Mouse (Mus musculus): ENCODE measurements around the gene Prkg2.

Gene Prkg2

DNA sequence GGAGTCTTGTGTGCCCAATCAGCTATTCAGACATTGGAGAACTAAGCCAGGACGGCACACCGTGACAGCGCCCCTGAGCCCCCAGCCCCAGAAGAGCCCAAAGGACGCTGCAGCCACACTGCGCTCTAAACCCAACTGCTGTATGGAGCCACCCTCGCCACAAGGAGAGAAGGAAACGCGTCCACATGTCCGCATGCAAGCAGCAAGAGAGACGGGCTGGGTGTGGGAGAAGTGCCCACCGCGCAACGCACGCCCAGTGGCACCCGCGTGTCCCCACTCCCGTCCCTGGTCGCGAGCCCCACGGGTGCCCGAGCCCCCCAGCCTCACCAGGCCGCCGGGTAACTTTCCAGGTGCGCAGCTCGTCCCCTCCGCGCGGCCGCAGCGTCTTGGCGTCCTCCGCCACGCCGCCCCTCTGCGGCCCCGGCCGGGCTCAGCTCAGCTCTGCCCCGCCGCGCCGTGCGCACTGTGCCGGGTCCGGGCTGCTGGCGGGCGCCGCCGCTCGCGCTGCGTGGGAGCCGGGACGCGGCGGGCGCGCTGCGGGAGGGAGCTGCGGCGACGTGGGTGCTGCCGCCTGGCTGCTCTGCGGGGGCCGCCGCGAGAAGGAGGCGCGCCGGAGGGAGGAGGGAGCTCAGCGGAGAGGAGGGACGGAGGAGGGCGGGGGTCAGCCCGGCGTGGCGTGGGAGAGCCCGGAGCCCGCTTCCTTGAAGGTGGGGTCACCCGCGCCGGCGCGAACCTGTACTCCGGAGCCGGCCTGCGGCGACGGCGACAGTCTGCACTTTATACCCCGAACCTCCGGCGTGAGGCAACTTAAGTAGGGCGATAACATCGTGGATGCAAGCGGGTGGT lies at the start of gene Prkg2:
TSS of gene Prkg2 (minus strand) at position 756 of the 846 bp plus-strand sequence.
- DNase-seq (ENCODE audit: low read depth, low spot score), result no peak

GRCm38 (mm10) chr5:99083955-99084354 lies 46.8 kb upstream of the Prkg2 start:
- no peak for DNase-seq (ENCODE audit: low read depth, low spot score)

DNA sequence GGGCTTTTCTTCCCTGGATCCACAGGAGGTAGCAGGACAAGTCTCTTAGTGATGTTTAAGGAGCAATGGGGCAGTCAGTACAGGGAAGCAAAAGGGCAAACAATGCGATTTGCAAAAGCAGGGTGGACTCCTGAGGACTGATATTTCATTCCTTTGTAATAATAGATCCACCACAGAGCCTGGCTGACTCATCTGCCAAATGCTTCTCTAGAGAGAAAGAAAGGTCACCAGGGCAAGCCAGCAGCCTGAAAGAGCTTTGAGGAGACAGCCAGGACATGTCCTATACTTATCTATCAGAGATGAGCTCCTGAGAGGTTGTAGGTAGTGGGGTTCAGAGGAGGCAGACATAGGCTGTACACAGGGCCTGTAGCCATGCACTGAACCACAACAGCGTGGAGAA lies 41.2 kb upstream of the Prkg2 start:
- DNase-seq (ENCODE audit: low read depth, low spot score), result no peak

- no peak for DNase-seq (ENCODE audit: low read depth, low spot score)
Observed at GRCm38 (mm10) chr5:99068391-99068790, 31.2 kb upstream of the Prkg2 start.

DNA sequence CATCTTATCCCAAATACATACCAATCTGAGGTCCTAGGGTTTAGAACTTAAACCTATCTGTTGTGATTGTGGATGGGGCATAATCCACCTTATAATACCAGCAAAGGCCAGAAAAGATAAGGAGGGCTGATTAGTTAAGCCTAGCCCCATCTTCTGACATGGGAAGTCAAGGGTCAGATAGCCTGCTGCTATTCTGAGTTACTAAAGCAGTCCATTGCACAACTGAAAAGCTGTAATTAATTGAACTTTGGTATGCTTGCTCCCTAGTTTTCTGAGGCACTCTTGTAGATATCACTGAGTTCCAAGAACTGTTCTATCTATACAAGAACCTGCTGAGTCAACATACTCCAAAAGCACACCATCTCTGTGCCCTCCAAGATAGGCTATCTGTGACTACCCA lies 25.4 kb upstream of the Prkg2 start:
- no peak for DNase-seq (ENCODE audit: low read depth, low spot score)

DNA sequence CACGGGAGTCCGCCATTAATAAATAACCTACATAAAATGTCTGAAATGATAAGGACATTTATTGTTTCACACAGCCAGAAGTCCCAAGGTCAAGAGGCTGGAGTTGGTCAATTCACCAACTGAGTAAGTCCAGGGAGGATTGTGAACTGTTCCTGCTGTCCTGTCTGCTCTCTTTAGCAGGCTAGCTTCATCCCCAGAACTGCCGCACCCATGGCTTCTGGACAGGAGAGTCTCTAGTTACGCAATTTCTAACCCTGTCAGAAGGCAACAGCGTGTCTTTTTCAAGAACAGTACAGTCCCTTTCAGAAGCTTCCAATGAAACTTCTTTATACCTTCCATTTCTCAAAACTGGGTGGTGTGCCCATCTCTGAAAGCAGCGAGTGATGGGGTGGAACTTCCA lies 1.9 kb upstream of the Prkg2 start:
- DNase-seq (ENCODE audit: low read depth, low spot score), result no peak

DNA sequence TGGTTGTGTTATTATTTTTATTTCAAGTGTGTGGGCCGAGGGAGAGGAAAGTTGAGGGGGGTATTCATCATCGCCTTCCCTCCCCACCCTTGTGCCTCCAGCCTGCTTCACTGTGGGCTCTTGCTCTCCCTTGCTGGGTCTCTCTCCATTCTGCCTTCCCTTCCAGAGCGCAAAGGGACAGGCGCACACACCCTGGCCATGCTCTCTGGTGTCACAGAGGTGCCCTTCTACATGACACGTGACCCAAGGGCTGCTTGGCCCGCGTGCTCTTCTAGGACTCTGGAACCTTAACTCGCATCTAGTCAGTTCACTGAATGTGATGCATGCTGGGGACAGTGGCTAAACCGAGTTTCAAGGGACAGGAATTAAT lies 276 bp upstream of the Prkg2 start:
- DNase-seq (ENCODE audit: low read depth, low spot score), result no peak

DNA sequence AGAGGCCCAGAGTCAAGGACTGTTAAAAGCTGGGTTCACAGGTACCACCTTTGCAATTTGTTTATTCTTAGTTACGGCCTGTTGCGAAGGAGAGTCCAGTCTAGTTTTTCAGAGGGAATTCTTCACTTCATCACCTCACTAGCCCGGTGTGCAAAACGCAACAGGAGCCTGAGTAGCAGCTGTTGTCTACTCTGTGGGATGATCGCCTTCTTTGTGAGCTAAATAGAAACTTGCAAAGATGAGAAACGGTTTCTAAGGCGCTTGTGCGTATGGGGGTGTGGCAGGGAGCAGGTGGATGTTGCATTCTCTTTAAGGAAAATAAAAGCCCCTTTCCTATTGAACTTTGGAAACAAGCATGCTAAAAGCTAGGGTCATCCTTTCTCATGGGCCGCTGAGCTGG lies 1.2 kb downstream of the Prkg2 start:
- no peak for DNase-seq (ENCODE audit: low read depth, low spot score)

DNA sequence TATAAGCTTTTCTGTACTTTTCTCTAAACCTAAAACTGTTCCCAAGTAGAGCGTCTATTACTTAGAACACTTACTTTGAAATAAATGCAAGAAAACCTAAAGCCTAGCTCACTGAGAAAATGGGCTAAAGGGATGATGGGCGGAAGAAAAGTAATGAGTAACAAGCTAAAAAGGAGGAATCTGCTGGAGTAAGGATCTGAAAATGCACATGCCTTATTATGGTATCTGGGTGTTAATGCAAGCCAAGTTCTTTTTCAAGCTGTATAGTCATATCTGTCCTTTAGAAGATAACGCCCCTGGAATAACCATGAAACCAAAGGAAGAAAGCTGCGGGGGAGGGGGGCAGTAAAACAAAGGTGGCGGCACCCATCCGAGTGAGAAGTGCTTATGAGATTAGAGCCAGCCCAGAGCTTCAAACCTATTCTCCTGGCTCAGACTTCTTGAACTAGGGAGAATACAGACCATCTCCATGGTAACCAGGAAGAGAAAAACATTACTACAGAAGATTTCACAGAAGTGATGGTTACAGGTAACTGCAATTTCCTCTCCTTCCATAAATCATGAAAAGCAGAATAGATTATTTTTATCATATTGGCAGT lies 5.5 kb downstream of the Prkg2 start:
- DNase-seq (ENCODE audit: low read depth, low spot score), result no peak

GRCm38 (mm10) chr5:99026343-99026742 lies 10.8 kb downstream of the Prkg2 start:
- no peak for DNase-seq (ENCODE audit: low read depth, low spot score)

DNA sequence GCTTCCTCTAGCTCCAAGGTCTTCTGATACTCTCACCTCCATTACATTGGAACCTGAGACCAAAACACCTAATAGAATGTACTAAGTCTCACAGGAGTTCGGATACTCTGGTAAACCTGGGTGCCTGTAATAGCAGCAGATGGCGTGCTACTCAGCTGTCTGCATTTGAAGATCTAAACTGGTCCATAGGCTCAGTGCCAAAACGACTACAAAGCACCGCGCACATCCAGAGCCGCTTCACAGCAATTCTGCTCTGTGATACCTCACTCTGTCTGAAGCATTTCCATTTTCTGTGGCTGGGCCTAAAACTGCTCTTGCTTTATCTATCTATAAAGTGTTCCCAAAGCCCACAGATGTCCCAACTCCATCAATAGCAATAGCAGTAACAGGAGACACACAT lies 17.4 kb downstream of the Prkg2 start:
- DNase-seq (ENCODE audit: low read depth, low spot score), result no peak

DNA sequence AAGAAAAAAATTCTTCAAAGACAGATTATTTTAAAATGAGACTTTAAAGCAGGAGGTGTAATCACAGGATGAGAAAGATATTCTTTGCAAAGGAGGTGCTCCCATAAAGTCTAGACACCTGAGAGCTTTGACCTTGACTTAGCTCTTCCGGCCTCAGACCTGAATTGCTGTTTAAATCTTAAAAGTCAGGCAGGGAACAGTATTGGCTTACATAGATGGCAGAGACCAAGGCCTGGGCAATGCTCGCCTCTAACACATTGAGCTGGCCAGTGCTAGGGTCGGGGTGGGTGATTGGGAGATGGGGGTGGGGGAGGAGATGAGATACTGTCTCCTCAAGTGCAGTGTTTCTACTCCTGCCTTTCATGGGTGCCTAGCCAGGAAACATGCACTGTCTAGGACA lies 22.0 kb downstream of the Prkg2 start:
- DNase-seq (ENCODE audit: low read depth, low spot score), result no peak

- DNase-seq (ENCODE audit: low read depth, low spot score), result no peak
Observed at GRCm38 (mm10) chr5:99010448-99011151, 26.6 kb downstream of the Prkg2 start.

DNA sequence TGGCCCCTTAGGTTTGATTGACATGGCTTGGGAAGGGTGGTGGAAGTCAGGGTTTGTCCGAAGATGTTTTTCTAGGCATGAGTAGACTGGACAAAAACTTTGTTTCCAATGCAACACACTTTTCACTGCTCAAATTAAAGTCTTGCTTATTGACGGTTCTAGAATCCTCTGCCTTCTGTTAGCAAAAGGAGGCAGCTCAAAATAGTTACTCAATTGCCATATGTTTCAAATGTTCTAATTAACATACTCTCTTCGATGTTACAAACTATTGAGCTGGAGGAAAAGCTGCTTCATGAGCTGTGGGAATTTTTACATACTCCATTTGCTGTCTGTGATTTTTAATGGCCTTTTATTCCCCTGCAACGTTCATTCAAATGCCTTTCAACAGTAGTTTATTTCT lies 39.0 kb downstream of the Prkg2 start:
- no peak for DNase-seq (ENCODE audit: low read depth, low spot score)

DNA sequence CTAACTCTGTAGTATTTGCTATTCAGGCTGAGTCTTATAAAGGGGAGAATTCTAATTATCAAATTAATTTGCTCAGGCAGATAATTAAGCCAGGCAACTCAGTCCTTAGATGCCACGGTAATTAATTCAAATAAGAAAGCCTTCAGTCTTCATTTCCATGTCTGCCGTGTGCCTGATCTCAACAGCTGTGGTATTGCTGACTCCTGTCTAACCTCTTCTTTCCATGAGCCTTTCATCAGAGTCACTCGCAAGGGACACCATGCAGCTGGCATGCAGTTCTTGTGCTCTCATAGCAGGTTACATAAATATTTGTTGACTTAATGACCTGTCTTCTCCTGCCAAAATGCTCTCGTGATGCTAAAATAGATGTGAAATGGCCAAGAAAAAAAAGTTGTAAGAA lies 41.4 kb downstream of the Prkg2 start:
- no peak for DNase-seq (ENCODE audit: low read depth, low spot score)

DNA sequence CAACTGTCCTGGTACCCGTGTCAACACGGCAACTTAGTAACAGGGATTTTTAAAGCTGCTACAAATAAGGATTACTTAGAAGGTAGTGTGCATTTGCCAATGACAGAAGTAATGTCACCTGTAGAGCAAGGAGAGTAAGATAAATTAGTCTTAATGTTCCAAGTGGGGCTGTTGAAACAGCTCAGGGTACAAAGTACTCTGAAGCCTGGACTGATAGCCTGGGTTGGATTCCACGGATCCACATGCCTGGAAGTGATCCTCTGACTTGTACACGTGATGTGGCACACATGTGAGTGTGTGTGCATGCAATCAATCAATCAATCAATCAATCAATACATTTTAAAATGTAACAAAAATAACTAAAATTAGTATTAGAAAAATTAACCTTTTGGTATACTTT lies 45.6 kb downstream of the Prkg2 start:
- no peak for DNase-seq (ENCODE audit: low read depth, low spot score)

DNA sequence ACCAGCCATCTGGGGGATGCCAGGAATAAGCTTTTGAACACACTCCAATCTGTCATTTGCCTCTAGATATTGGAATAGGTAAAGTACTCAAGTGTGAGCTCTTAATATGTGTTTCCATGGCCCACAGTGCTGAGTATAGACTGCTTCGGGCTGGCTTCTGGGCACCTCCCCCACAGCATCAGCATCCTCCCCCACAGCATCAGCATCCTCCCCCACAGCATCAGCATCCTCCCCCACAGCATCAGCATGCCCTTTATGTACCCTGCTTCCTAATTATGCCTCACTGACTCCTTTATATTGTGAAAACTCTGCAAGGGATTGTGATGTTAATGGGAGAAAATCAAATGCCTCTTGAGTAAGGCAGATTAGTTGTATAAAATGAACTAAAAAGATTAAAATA lies 49.5 kb downstream of the Prkg2 start:
- no peak for DNase-seq (ENCODE audit: low read depth, low spot score)

GRCm38 (mm10) chr5:98987116-98987515 lies 50.0 kb downstream of the Prkg2 start:
- no peak for DNase-seq (ENCODE audit: low read depth, low spot score)

GRCm38 (mm10) chr5:98986459-98986858 lies 50.7 kb downstream of the Prkg2 start:
- DNase-seq (ENCODE audit: low read depth, low spot score), result no peak

DNA sequence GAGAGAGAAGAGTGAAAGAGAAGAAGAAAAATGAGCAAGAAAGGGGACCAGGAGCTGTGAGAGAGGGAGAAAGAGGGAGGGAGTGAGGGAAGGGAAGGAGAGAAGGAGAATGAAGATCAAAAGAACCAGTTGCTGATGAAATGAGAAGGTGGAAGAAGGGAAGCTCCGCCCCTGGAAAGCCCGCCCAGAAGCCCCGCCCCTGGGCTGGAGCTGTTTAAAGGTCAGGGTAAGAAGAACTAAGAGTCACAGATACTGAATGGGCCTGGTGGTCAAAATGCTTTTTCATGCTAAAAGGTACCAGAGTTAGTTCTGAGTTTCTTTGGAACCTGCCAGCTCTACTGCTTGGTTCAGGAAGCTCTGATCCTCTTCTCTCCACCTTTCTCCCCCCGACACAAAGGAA lies 51.1 kb downstream of the Prkg2 start:
- no peak for DNase-seq (ENCODE audit: low read depth, low spot score)

GRCm38 (mm10) chr5:98985077-98985476 lies 52.1 kb downstream of the Prkg2 start:
- no peak for DNase-seq (ENCODE audit: low read depth, low spot score)

DNA sequence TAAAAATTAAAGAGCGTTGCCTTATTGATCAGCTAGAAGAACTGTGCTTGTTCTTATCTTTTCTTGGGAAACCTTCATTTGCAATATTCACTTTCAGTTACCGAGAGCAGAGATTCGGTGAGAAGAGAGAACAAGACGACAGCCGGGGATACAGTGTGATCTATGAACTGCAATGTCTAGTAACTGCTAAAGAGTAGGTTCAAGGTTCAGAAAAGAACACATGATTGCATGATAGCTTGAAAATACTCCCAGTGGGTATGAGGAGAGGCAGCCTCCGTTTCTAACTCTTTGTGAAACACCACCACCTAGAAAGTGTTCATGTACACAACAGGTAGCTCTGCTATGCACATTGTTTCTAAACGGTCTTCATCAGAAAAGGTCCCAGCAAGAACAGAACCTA lies 55.8 kb downstream of the Prkg2 start:
- no peak for DNase-seq (ENCODE audit: low read depth, low spot score)

DNA sequence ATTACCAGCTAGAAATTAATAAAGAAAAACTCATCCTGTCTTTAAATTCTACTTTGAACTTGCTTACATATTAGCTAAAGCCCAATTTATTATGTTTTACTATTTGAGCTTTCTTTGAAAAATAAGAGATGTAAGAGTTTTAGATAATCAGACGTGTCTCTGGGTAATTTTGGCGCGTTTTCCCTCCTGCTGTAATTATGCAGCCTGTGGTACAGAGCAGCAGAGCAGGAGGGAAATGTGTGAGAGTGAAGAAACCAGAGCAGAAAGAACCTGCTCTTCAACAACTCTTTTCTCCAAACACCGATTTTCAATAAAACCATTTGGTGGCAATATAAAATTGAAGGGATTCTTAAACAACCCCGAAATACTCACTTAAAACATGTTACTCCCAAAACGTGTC lies 58.8 kb downstream of the Prkg2 start:
- no peak for DNase-seq (ENCODE audit: low read depth, low spot score)
